Mouse (Mus musculus) embryonic fibroblast, embryonic 13.5 days (primary cell): ENCODE data around the gene Lcor.

Source experiments
- CTCF ChIP-seq: IDR thresholded peaks from 2 replicates; pipeline ENCODE4 v1.5.1; 2011; ENCODE audit warnings: mild to moderate bottlenecking, control low read depth, low read length, moderate library complexity, borderline replicate concordance; ENCODE audit not compliant: insufficient read depth
- POLR2A ChIP-seq: IDR thresholded peaks from 2 replicates; pipeline ENCODE4 v1.6.1; 2011; ENCODE audit warnings: low read depth, mild to moderate bottlenecking, control low read depth, low read length, moderate library complexity

DNA sequence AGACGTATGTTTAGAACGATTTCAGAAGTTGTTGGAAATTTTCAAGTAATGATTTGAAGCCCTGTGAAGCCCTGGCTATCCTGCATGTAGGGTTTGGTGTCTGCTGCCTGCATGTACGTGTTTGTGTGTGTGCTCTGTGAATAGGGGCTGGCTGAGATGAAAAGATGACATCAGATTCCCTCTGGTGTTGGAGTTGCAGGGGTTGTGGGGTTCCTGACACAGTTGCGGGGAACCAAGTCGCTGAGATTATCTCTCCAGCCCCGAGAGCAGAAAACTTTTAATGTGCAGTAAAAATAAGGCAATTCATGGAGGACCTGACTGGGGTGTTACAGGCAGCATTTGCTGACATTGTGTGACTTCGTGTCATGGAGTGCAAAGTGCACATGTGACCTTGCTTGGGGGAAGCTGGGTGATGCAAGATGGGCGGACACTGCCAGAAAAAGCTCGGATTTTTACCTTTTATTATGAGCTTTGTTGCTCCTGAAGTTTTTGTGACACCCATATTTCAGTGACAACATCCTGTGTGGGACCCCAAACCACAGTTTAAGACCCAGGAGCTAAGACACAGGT lies 20.2 kb upstream of the Lcor start:
- TF ChIP-seq CTCF (no peak), POLR2A (no peak)
